Comparison of ENCODE assay signal across 27 mouse cellular contexts in genomic region chr6:17059501-17059900, GRCm38 (mm10). TPM values are rescaled to one million over a fixed set of nuclear protein-coding genes. Genes with fewer than 3 reads are reported as not detected.
DNase-seq lines count a peak whose midpoint lies in the region; ATAC-seq and TF ChIP-seq lines count a peak whose summit lies in the region.
"Had no signal": no experiment of that assay in that cellular context is flagged by ENCODE, and none has a peak within 500 bp of the region (broad histone marks: within the 10 kb centered on the region; RNA-seq: fewer than 3 reads in every experiment).

No protein-coding gene starts in this region.

- 18% methylated on average over 2 of the region's 2 CpGs for WGBS in liver, adult 2 months
- 62% methylated on average over 2 of the region's 2 CpGs for WGBS in liver, embryonic 12.5 days (ENCODE audit: insufficient replicate concordance)
- 35% methylated on average over 2 of the region's 2 CpGs for WGBS in kidney, adult 2 months
- 32% methylated on average over 2 of the region's 2 CpGs for WGBS in kidney, postnatal 0 days
- WGBS in stomach, postnatal 0 days = 24% methylated on average over 2 of the region's 2 CpGs

- no peak overlapping the region for H3K27ac ChIP-seq in liver, adult 2 months (replicated peaks; ENCODE audit: insufficient read depth, low read depth, low read length)
- H3K27ac ChIP-seq in liver, embryonic 12.5 days = no peak overlapping the region
- H3K27ac ChIP-seq in kidney, adult 2 months (ENCODE audit: insufficient read depth, low read depth, low read length) = no peak overlapping the region
- H3K27ac ChIP-seq in kidney, postnatal 0 days = peak overlapping the region; percentile 10; the same call in 1 of the 2 replicates
- H3K27ac ChIP-seq in stomach, postnatal 0 days (replicated peaks) = no peak overlapping the region
- H3K27ac ChIP-seq: embryonic facial prominence, embryonic 15.5 days; forebrain, embryonic 15.5 days; heart, adult 2 months; heart, embryonic 13.5 days; hindbrain, embryonic 13.5 days; limb, embryonic 12.5 days; liver, embryonic 15.5 days; macrophage; neural tube, embryonic 15.5 days had no signal

- TF ChIP-seq POLR2A in liver, adult 2 months (IDR thresholded peaks at IDR 0.05; ENCODE audit: extremely low read depth, insufficient read depth, low read length) = no peak
- TF ChIP-seq POLR2A in kidney, adult 2 months (IDR thresholded peaks at IDR 0.05; ENCODE audit: low read depth, low read length) = no peak

- H3K4me3 ChIP-seq in liver, adult 2 months (ENCODE audit: insufficient read depth, low read depth, low read length) = no peak overlapping the region
- H3K4me3 ChIP-seq in liver, embryonic 12.5 days = no peak overlapping the region
- H3K4me3 ChIP-seq in kidney, adult 2 months (ENCODE audit: insufficient read depth, low read depth, low read length) = no peak overlapping the region
- no peak overlapping the region for H3K4me3 ChIP-seq in kidney, postnatal 0 days (replicated peaks; ENCODE audit: low read depth, low read length)
- H3K4me3 ChIP-seq in stomach, postnatal 0 days (ENCODE audit: low read depth, low read length) = no peak overlapping the region
- H3K4me3 ChIP-seq: embryonic facial prominence, embryonic 15.5 days; forebrain, embryonic 15.5 days; heart, adult 2 months; heart, embryonic 13.5 days; hindbrain, embryonic 13.5 days; limb, embryonic 12.5 days; liver, embryonic 15.5 days; neural tube, embryonic 15.5 days had no signal

- no peak for ATAC-seq in liver, embryonic 12.5 days
- peak; percentile 89 for ATAC-seq in kidney, postnatal 0 days (replicated peaks; ENCODE audit: low FRiP score, low read depth)
- peak; percentile 62; the same call in 1 of the 2 replicates for ATAC-seq in stomach, postnatal 0 days (ENCODE audit: low FRiP score, low TSS enrichment)
- no peak for ATAC-seq in megakaryocyte, adult 5-6 weeks (ENCODE audit: poor library complexity, severe bottlenecking)
- ATAC-seq: forebrain, embryonic 15.5 days; inflammation-experienced regulatory T-cells, adult 6 months; lung, postnatal 0 days had no signal

- H3K27me3 ChIP-seq in liver, adult 2 months (ENCODE audit: control insufficient read depth, insufficient read depth, low read length) = no peaks in the 10 kb centered on the region
- H3K27me3 ChIP-seq in liver, embryonic 12.5 days (replicated peaks) = 0 out of 2 replicates have a peak, but pooled peaks cover 2% of the 10 kb centered on the region
- H3K27me3 ChIP-seq in kidney, adult 2 months (replicated peaks; ENCODE audit: control insufficient read depth, insufficient read depth, low read length) = no peaks in the 10 kb centered on the region
- no peaks in the 10 kb centered on the region for H3K27me3 ChIP-seq in kidney, postnatal 0 days (ENCODE audit: insufficient read depth, low read length)
- H3K27me3 ChIP-seq in stomach, postnatal 0 days (ENCODE audit: control insufficient read depth, insufficient read depth, low read length) = no peaks in the 10 kb centered on the region
- H3K27me3 ChIP-seq: embryonic facial prominence, embryonic 15.5 days; forebrain, embryonic 15.5 days; limb, embryonic 12.5 days; neural tube, embryonic 15.5 days had no signal

- H3K9ac ChIP-seq in liver, adult 2 months (ENCODE audit: low read depth, low read length) = no peak overlapping the region
- no peak overlapping the region for H3K9ac ChIP-seq in liver, embryonic 12.5 days
- H3K9ac ChIP-seq in kidney, postnatal 0 days (ENCODE audit: low read depth, low read length) = no peak overlapping the region
- H3K9ac ChIP-seq in stomach, postnatal 0 days (ENCODE audit: low read length) = no peak overlapping the region
- H3K9ac ChIP-seq: embryonic facial prominence, embryonic 15.5 days; forebrain, embryonic 15.5 days; heart, embryonic 13.5 days; hindbrain, embryonic 13.5 days; limb, embryonic 12.5 days; liver, embryonic 15.5 days; neural tube, embryonic 15.5 days had no signal

- H3K36me3 ChIP-seq in liver, adult 2 months (ENCODE audit: control insufficient read depth, insufficient read depth, low read length) = no peaks in the 10 kb centered on the region
- H3K36me3 ChIP-seq in liver, embryonic 12.5 days = no peaks in the 10 kb centered on the region
- no peaks in the 10 kb centered on the region for H3K36me3 ChIP-seq in kidney, adult 2 months (ENCODE audit: control insufficient read depth, insufficient read depth, low read length)
- H3K36me3 ChIP-seq in kidney, postnatal 0 days (ENCODE audit: insufficient read depth, low read length) = no peaks in the 10 kb centered on the region
- H3K36me3 ChIP-seq in stomach, postnatal 0 days (ENCODE audit: control insufficient read depth, insufficient read depth, low read length) = no peaks in the 10 kb centered on the region
- H3K36me3 ChIP-seq: embryonic facial prominence, embryonic 15.5 days; forebrain, embryonic 15.5 days; heart, embryonic 13.5 days; hindbrain, embryonic 13.5 days; limb, embryonic 12.5 days; liver, embryonic 15.5 days; neural tube, embryonic 15.5 days had no signal

- DNase-seq in liver, adult 2 months (ENCODE audit: extremely low read depth, low read depth, low spot score) = peak; percentile 44
- DNase-seq in kidney, adult 2 months = peak; percentile 77
- DNase-seq in kidney, postnatal 0 days (ENCODE audit: low spot score) = peak; percentile 48
- DNase-seq in stomach, postnatal 0 days (ENCODE audit: low spot score) = no peak
- DNase-seq in frontal cortex, postnatal 10 days (ENCODE audit: low spot score in 2 of 2) = no peak
- DNase-seq: adrenal gland, postnatal 25 days; cerebellum, adult 9-10 months; gastrocnemius, postnatal 14 days; heart, adult 2 months; heart, postnatal 14 days; layer of hippocampus, postnatal 36 days; right cerebral cortex, postnatal 14 days; spleen, adult 18-20 months; thymus, postnatal 14 days had no signal

- no peaks in the 10 kb centered on the region for H3K9me3 ChIP-seq in liver, embryonic 12.5 days (replicated peaks)
- H3K9me3 ChIP-seq in kidney, postnatal 0 days (replicated peaks; ENCODE audit: low read length) = no peaks in the 10 kb centered on the region
- H3K9me3 ChIP-seq in stomach, postnatal 0 days (ENCODE audit: control insufficient read depth, low read length) = no peaks in the 10 kb centered on the region
- H3K9me3 ChIP-seq: embryonic facial prominence, embryonic 15.5 days; forebrain, embryonic 15.5 days; heart, embryonic 13.5 days; hindbrain, embryonic 13.5 days; limb, embryonic 12.5 days; liver, embryonic 15.5 days; neural tube, embryonic 15.5 days had no signal

- no peak overlapping the region for H3K4me2 ChIP-seq in liver, embryonic 12.5 days
- no peak overlapping the region for H3K4me2 ChIP-seq in kidney, postnatal 0 days (ENCODE audit: low read length)
- H3K4me2 ChIP-seq in stomach, postnatal 0 days (replicated peaks; ENCODE audit: low read depth) = no peak overlapping the region
- H3K4me2 ChIP-seq: embryonic facial prominence, embryonic 15.5 days; forebrain, embryonic 15.5 days; heart, embryonic 13.5 days; hindbrain, embryonic 13.5 days; limb, embryonic 12.5 days; liver, embryonic 15.5 days; midbrain, embryonic 11.5 days; neural tube, embryonic 15.5 days had no signal

- no peak for TF ChIP-seq CTCF in liver, adult 2 months (IDR thresholded peaks at IDR 0.05; ENCODE audit: low read depth, low read length)
- TF ChIP-seq CTCF in kidney, adult 2 months (conservative IDR thresholded peaks at IDR 0.05; ENCODE audit: insufficient read depth, insufficient read length, low read depth, low read length) = no peak
- no peak for TF ChIP-seq CTCF in kidney, postnatal 0 days (IDR thresholded peaks at IDR 0.05; ENCODE audit: low read depth)
- TF ChIP-seq CTCF in stomach, postnatal 0 days (IDR thresholded peaks at IDR 0.05; ENCODE audit: low read depth) = no peak

- TF ChIP-seq EP300 in stomach, postnatal 0 days (optimal IDR thresholded peaks at IDR 0.05) = no peak

- H3K4me1 ChIP-seq in liver, adult 2 months (ENCODE audit: control insufficient read depth, insufficient read depth, low read length) = peaks cover 13% of the 10 kb centered on the region
- peaks cover under 1% of the 10 kb centered on the region; the same call in 1 of the 2 replicates for H3K4me1 ChIP-seq in liver, embryonic 12.5 days
- H3K4me1 ChIP-seq in kidney, adult 2 months (ENCODE audit: control insufficient read depth, insufficient read depth, low read length) = peaks cover 6% of the 10 kb centered on the region
- H3K4me1 ChIP-seq in kidney, postnatal 0 days (replicated peaks; ENCODE audit: insufficient read depth, low read length) = peaks cover 8% of the 10 kb centered on the region
- H3K4me1 ChIP-seq in stomach, postnatal 0 days (replicated peaks; ENCODE audit: control insufficient read depth, insufficient read depth) = no peaks in the 10 kb centered on the region
- H3K4me1 ChIP-seq: limb, embryonic 12.5 days; liver, embryonic 15.5 days had no signal

- no peaks in the 10 kb centered on the region for H3K79me2 ChIP-seq in liver, adult 2 months (ENCODE audit: control insufficient read depth, insufficient read depth, low read length)

RNA-seq across cellular contexts. Expression of gene Tes, which starts 5.4 kb away (rescaled TPM):
- 1.9 TPM in 2 replicates for total RNA-seq in liver, adult 2 months (2014; rRNA removed)
- polyA plus RNA-seq in liver, adult 2 months (2012; rRNA removed) = 0.61 and 0.67 TPM in 2 replicates
- polyA plus RNA-seq in liver, embryonic 12.5 days (2016; fragmentation: Nextera tagmentation; extraction: Ambion mirVana) = 7.2 and 8.6 TPM in 2 replicates
- 20.4 and 21.5 TPM in 2 replicates for polyA plus RNA-seq in kidney, adult 2 months (2012; rRNA removed)
- polyA plus RNA-seq in kidney, postnatal 0 days (2015; fragmentation: Nextera tagmentation; extraction: Ambion mirVana) = 70.8 and 75.1 TPM in 2 replicates
- 111 and 114 TPM in 2 replicates for polyA plus RNA-seq in stomach, postnatal 0 days (2015; fragmentation: Nextera tagmentation; extraction: Ambion mirVana)
- total RNA-seq in megakaryocyte, adult 5-6 weeks (2015) = 29.6 and 34.2 TPM in 2 replicates
- total RNA-seq in megakaryocyte, adult 5-6 weeks (2017) = 24.6 and 33.5 TPM in 2 replicates

Comparison
In these comparisons a context has a peak if more than half of its experiments do, and no peak if none do; other contexts are left out.
1. DNase-seq: peak in liver, adult 2 months (single experiment), kidney, adult 2 months (single experiment) and kidney, postnatal 0 days (single experiment); none in stomach, postnatal 0 days (single experiment) and frontal cortex, postnatal 10 days (0 of 2).
2. ATAC-seq: peak in kidney, postnatal 0 days (single experiment) and stomach, postnatal 0 days (single experiment); none in liver, embryonic 12.5 days (single experiment) and megakaryocyte, adult 5-6 weeks (single experiment).